Mouse (Mus musculus) brain, embryonic 14.5 days (tissue): ENCODE measurements around the gene Fcer2a.

Experiments
- CTCF ChIP-seq: fragments of 200-500 bp; IDR thresholded peaks from 2 replicates; pipeline ENCODE4 v1.5.1; 2012; ENCODE audit warnings: inconsistent platforms, mild to moderate bottlenecking, moderate library complexity, borderline replicate concordance; ENCODE audit not compliant: insufficient read depth, insufficient read length; ENCODE audit errors: extremely low read depth
- POLR2A ChIP-seq: fragments of 200-500 bp; IDR thresholded peaks from 2 replicates; pipeline ENCODE4 v1.6.1; 2012; ENCODE audit warnings: mild to moderate bottlenecking, inconsistent platforms, borderline replicate concordance; ENCODE audit not compliant: poor library complexity, insufficient read depth, insufficient read length, severe bottlenecking; ENCODE audit errors: extremely low read depth

DNA sequence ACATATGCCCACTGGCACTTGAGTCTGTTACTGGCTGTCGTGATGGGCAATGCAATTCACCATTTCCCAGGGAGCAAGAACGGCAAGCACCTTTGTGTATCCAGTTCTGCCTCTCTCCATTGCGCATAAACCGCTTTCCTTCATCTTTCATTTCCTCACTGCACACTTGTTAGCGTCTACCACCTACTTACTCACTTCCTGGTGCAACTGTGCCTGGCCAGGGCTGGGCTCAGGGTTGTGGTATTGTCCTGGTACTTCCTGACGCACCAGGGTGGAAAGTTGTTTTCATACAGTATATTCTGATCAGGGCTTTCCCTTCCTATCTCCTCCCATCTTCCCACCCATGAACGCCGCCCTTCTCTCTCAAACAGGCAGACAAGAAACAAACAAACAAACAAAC lies 33.1 kb downstream of the Fcer2a start:
- no peak for TF ChIP-seq CTCF
- TF ChIP-seq POLR2A, result no peak
